Mouse (Mus musculus) neural tube, embryonic 15.5 days (tissue): ENCODE results near the gene Pacs2. TPM values are rescaled to one million over a fixed set of nuclear protein-coding genes. Genes with fewer than 3 reads are reported as not detected.

Experiments used
- ATAC-seq: fragments of 200-750 bp; cut with Nextera tagmentation; 2 replicates; pipeline ENCODE4 v1.8.0; 2017; ENCODE audit warnings: mild to moderate bottlenecking, moderate TSS enrichment, moderate library complexity; ENCODE audit not compliant: low FRiP score
- H3K27ac ChIP-seq: fragments of 300-500 bp; sonication (generic); replicated peaks from 2 replicates; pipeline ENCODE4 v1.5.1; 2015; ENCODE audit warnings: mild to moderate bottlenecking, inconsistent platforms
- H3K27me3 ChIP-seq: fragments of 300-500 bp; sonication (generic); replicated peaks from 2 replicates; pipeline ENCODE4 v1.6.1; 2015; ENCODE audit warnings: inconsistent platforms
- H3K36me3 ChIP-seq: fragments of 300-500 bp; sonication (generic); 2 replicates; pipeline ENCODE4 v1.6.1; 2015; ENCODE audit warnings: inconsistent platforms
- H3K4me1 ChIP-seq: fragments of 300-500 bp; sonication (generic); 2 replicates; pipeline ENCODE4 v1.6.1; 2015; ENCODE audit warnings: inconsistent platforms
- H3K4me2 ChIP-seq: fragments of 300-500 bp; sonication (generic); 2 replicates; pipeline ENCODE4 v1.6.1; 2015; ENCODE audit warnings: inconsistent platforms, mild to moderate bottlenecking, moderate library complexity
- H3K4me3 ChIP-seq: fragments of 300-500 bp; sonication (generic); replicated peaks from 2 replicates; pipeline ENCODE4 v1.5.1; 2015; ENCODE audit warnings: mild to moderate bottlenecking, inconsistent platforms
- H3K9ac ChIP-seq: fragments of 300-500 bp; sonication (generic); replicated peaks from 2 replicates; pipeline ENCODE4 v1.6.1; 2015; ENCODE audit warnings: mild to moderate bottlenecking, inconsistent platforms
- H3K9me3 ChIP-seq: fragments of 300-500 bp; sonication (generic); replicated peaks from 2 replicates; pipeline ENCODE4 v1.6.1; 2016; ENCODE audit warnings: inconsistent platforms
- WGBS: fragments of 180-500 bp; shearing (Covaris S2); methylation state at CpG from one replicate; pipeline ENCODE4 v1.1.7; 2015; ENCODE audit warnings: mixed read lengths; 5-methylcytosine and 5-hydroxymethylcytosine counted together
- microRNA-seq: library from miRNA; unstranded; fragments of <30 nt; microRNA quantifications from one replicate; pipeline ENCODE4, GENCODE M21; 2017
- polyA plus RNA-seq: library from polyadenylated mRNA; unstranded; fragments of >200 nt; fragmentation: Nextera tagmentation; extraction: Ambion mirVana; gene quantifications from 2 replicates; pipeline ENCODE4 v1.2.1, GENCODE M21; 2015

Pacs2 gene
- polyA plus RNA-seq, 1 experiment from 2014 or later = 27.6 TPM

- no peak for ATAC-seq
- H3K27me3 ChIP-seq = no peaks in the 10 kb centered on the region
- no peak overlapping the region for H3K4me3 ChIP-seq
- H3K9ac ChIP-seq = no peak overlapping the region
- H3K9me3 ChIP-seq = no peaks in the 10 kb centered on the region
- no peak overlapping the region for H3K27ac ChIP-seq
- peaks cover 23% of the 10 kb centered on the region for H3K4me1 ChIP-seq
- H3K4me2 ChIP-seq = no peak overlapping the region
- 93% methylated on average over 4 of the region's 4 CpGs for WGBS
- peaks cover 45% of the 10 kb centered on the region for H3K36me3 ChIP-seq
Observed at GRCm38 (mm10) chr12:113114141-113114540, 99.8 kb downstream of the Pacs2 start.

DNA sequence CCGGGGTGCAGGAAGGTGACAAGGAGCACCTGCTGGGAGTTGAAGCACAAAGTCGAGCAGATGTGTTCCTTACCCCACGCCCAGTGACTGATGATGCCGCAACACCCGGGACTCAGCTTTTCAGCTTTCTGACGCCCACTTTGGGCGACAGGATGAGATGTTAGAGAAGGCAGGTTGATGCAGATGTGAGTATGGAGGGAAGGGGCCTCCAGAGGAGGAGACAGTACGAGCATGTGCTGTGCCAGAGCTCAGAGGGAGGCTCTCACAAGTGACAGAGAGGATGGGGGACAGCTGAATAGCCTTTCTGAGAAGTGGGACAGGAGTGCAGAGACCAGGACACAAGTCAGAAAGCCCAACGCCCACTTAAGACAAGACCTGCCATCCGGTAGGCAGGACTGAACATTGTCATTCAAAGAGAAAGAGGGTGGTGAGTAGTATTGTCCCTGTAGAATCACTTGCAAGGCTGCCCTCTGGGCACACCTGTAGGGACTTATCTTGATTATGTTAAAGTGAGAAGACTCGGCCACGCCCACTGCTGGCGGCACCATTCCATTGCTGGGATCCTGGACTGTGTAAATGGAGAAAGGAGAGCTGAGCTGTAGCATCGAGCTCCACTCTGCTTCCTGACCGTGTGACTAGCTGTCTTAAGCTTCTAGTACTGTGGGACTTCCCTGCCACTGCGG, 100.7 kb downstream of the Pacs2 start:
- Histone ChIP-seq H3K9me3 (no peaks in the 10 kb centered on the region), H3K4me2 (no peak overlapping the region), H3K36me3 (peaks cover 45% of the 10 kb centered on the region), H3K4me1 (peaks cover 16% of the 10 kb centered on the region), H3K4me3 (no peak overlapping the region), H3K9ac (no peak overlapping the region), H3K27me3 (no peaks in the 10 kb centered on the region), H3K27ac (no peak overlapping the region)
- WGBS = 91% methylated on average over 16 of the region's 16 CpGs
- no peak for ATAC-seq

GRCm38 (mm10) chr12:113119516-113120410, 105.5 kb downstream of the Pacs2 start:
- Histone ChIP-seq H3K36me3 (peaks cover 73% of the 10 kb centered on the region), H3K4me2 (no peak overlapping the region), H3K9me3 (no peaks in the 10 kb centered on the region), H3K9ac (no peak overlapping the region), H3K27ac (no peak overlapping the region), H3K4me3 (no peak overlapping the region), H3K4me1 (no peaks in the 10 kb centered on the region), H3K27me3 (no peaks in the 10 kb centered on the region)
- WGBS = 86% methylated on average over 20 of the region's 20 CpGs
- peak; percentile 53; the same call in 1 of the 2 replicates for ATAC-seq

Small RNA genes within 50 kb of the gene (microRNA-seq; reads per million reads assigned to microRNA genes)
- gene Gm44471 = not detected

Other genes starting within 250 kb of the Pacs2 start
- 4.5 and 5.7 TPM in 2 replicates for gene Ahnak2, start 211.9 kb upstream of the Pacs2 start, polyA plus RNA-seq
- gene Clba1, start 205.6 kb upstream of the Pacs2 start, polyA plus RNA-seq = 19.6 and 21.1 TPM in 2 replicates
- 30.3 and 48.6 TPM in 2 replicates for gene Cdca4, start 185.1 kb upstream of the Pacs2 start, polyA plus RNA-seq
- gene Gpr132, start 146.3 kb upstream of the Pacs2 start, polyA plus RNA-seq = 0.08 and 2.8 TPM in 2 replicates
- 13.6 and 14.8 TPM in 2 replicates for gene Jag2, start 84.7 kb upstream of the Pacs2 start, polyA plus RNA-seq
- 62.4 and 66.8 TPM in 2 replicates for gene Nudt14, start 72.4 kb upstream of the Pacs2 start, polyA plus RNA-seq
- 46.3 and 50.0 TPM in 2 replicates for gene Btbd6, start 38.0 kb upstream of the Pacs2 start, polyA plus RNA-seq
- 44.1 and 49.3 TPM in 2 replicates for gene Brf1, start 13.8 kb upstream of the Pacs2 start, polyA plus RNA-seq
- gene Tex22, start 60.0 kb downstream of the Pacs2 start, polyA plus RNA-seq = not detected in 2 replicates
- 14.3 and 15.0 TPM in 2 replicates for gene Mta1, start 83.8 kb downstream of the Pacs2 start, polyA plus RNA-seq
- 259 and 289 TPM in 2 replicates for gene Crip2, start 125.7 kb downstream of the Pacs2 start, polyA plus RNA-seq
- 53.4 and 404 TPM in 2 replicates for gene Crip1, start 131.8 kb downstream of the Pacs2 start, polyA plus RNA-seq
- gene Tedc1, start 141.9 kb downstream of the Pacs2 start, polyA plus RNA-seq = 19.6 and 36.6 TPM in 2 replicates
- 47.2 and 52.2 TPM in 2 replicates for gene Tmem121, start 171.4 kb downstream of the Pacs2 start, polyA plus RNA-seq